Mouse (Mus musculus) midbrain, embryonic 13.5 days (tissue): ENCODE measurements around the gene Ldlrad1. TPM values are rescaled to one million over a fixed set of nuclear protein-coding genes. Genes with fewer than 3 reads are reported as not detected.

Experiments used
- ATAC-seq: fragments of 200-750 bp; cut with Nextera tagmentation; 2 replicates; pipeline ENCODE4 v1.8.0; 2017; ENCODE audit warnings: mild to moderate bottlenecking, moderate TSS enrichment, moderate library complexity
- H3K27ac ChIP-seq: fragments of 300-500 bp; sonication (generic); 2 replicates; pipeline ENCODE4 v1.5.1; 2015; ENCODE audit warnings: inconsistent platforms, mild to moderate bottlenecking, moderate library complexity
- H3K27me3 ChIP-seq: fragments of 300-500 bp; sonication (generic); 2 replicates; pipeline ENCODE4 v1.6.1; 2015; ENCODE audit warnings: mild to moderate bottlenecking, inconsistent platforms
- H3K36me3 ChIP-seq: fragments of 300-500 bp; sonication (generic); 2 replicates; pipeline ENCODE4 v1.6.1; 2015; ENCODE audit warnings: mild to moderate bottlenecking, inconsistent platforms
- H3K4me1 ChIP-seq: fragments of 300-500 bp; sonication (generic); replicated peaks from 2 replicates; pipeline ENCODE4 v1.6.1; 2015; ENCODE audit warnings: inconsistent platforms
- H3K4me2 ChIP-seq: fragments of 300-500 bp; sonication (generic); replicated peaks from 2 replicates; pipeline ENCODE4 v1.6.1; 2015; ENCODE audit warnings: moderate library complexity, mild to moderate bottlenecking, inconsistent platforms
- H3K4me3 ChIP-seq: fragments of 300-500 bp; sonication (generic); replicated peaks from 2 replicates; pipeline ENCODE4 v1.5.1; 2015; ENCODE audit warnings: mild to moderate bottlenecking, inconsistent platforms
- H3K9ac ChIP-seq: fragments of 300-500 bp; sonication (generic); replicated peaks from 2 replicates; pipeline ENCODE4 v1.6.1; 2015; ENCODE audit warnings: mild to moderate bottlenecking, inconsistent platforms
- H3K9me3 ChIP-seq: fragments of 300-500 bp; sonication (generic); 2 replicates; pipeline ENCODE4 v1.6.1; 2016; ENCODE audit warnings: mild to moderate bottlenecking, inconsistent platforms
- WGBS: fragments of 180-500 bp; shearing (Covaris S2); methylation state at CpG from one replicate; pipeline ENCODE4 v1.1.7; 2015; 5-methylcytosine and 5-hydroxymethylcytosine counted together
- polyA plus RNA-seq: library from polyadenylated mRNA; unstranded; fragments of >200 nt; fragmentation: Nextera tagmentation; extraction: Ambion mirVana; gene quantifications from 2 replicates; pipeline ENCODE4 v1.2.1, GENCODE M21; 2015

The Ldlrad1 gene
- polyA plus RNA-seq, 1 experiment from 2014 or later = not detected

GRCm38 (mm10) chr4:107247110-107247509, 38.1 kb downstream of the Ldlrad1 start:
- Histone ChIP-seq H3K36me3 (peaks cover 15% of the 10 kb centered on the region), H3K4me3 (no peak overlapping the region), H3K27me3 (no peaks in the 10 kb centered on the region), H3K4me1 (peaks cover 34% of the 10 kb centered on the region), H3K4me2 (no peak overlapping the region), H3K9me3 (no peaks in the 10 kb centered on the region), H3K9ac (no peak overlapping the region), H3K27ac (no peak overlapping the region)
- no peak for ATAC-seq
- 86% methylated on average over 9 of the region's 9 CpGs for WGBS

- 94% methylated on average over 3 of the region's 3 CpGs for WGBS
- no peak overlapping the region for H3K9ac ChIP-seq
- H3K4me1 ChIP-seq = peaks cover 40% of the 10 kb centered on the region
- no peak overlapping the region for H3K4me3 ChIP-seq
- H3K4me2 ChIP-seq = no peak overlapping the region
- no peak for ATAC-seq
- peaks cover 9% of the 10 kb centered on the region for H3K36me3 ChIP-seq
- no peaks in the 10 kb centered on the region for H3K27me3 ChIP-seq
- no peak overlapping the region for H3K27ac ChIP-seq
- H3K9me3 ChIP-seq = no peaks in the 10 kb centered on the region
Observed at GRCm38 (mm10) chr4:107248061-107248460, 39.1 kb downstream of the Ldlrad1 start.

GRCm38 (mm10) chr4:107249471-107249870, 40.5 kb downstream of the Ldlrad1 start:
- H3K4me3 ChIP-seq = no peak overlapping the region
- H3K9me3 ChIP-seq = no peaks in the 10 kb centered on the region
- peak overlapping the region; percentile 36; the same call in 1 of the 2 replicates for H3K27ac ChIP-seq
- 45% methylated on average over 2 of the region's 2 CpGs for WGBS
- peak overlapping the region; percentile 5; the same call in 1 of the 2 replicates for H3K4me2 ChIP-seq
- peaks cover 35% of the 10 kb centered on the region for H3K4me1 ChIP-seq
- H3K9ac ChIP-seq = no peak overlapping the region
- no peaks in the 10 kb centered on the region for H3K27me3 ChIP-seq
- H3K36me3 ChIP-seq = peaks cover 8% of the 10 kb centered on the region; the same call in 1 of the 2 replicates
- ATAC-seq = no peak

- Histone ChIP-seq H3K4me2 (no peak overlapping the region), H3K9ac (no peak overlapping the region), H3K27me3 (no peaks in the 10 kb centered on the region), H3K9me3 (no peaks in the 10 kb centered on the region), H3K27ac (no peak overlapping the region), H3K36me3 (peaks cover 8% of the 10 kb centered on the region; the same call in 1 of the 2 replicates), H3K4me1 (peaks cover 32% of the 10 kb centered on the region), H3K4me3 (no peak overlapping the region)
- 31% methylated on average over 4 of the region's 4 CpGs for WGBS
- ATAC-seq = no peak
Observed at GRCm38 (mm10) chr4:107250494-107250893, 41.5 kb downstream of the Ldlrad1 start.

- H3K9ac ChIP-seq = peak overlapping the region; percentile 84
- WGBS = 1% methylated on average over 11 of the region's 11 CpGs
- H3K36me3 ChIP-seq = no peaks in the 10 kb centered on the region
- peak overlapping the region; percentile 67 for H3K4me2 ChIP-seq
- H3K27ac ChIP-seq = no peak overlapping the region
- peaks cover 32% of the 10 kb centered on the region for H3K4me1 ChIP-seq
- peak overlapping the region; percentile 75 for H3K4me3 ChIP-seq
- no peaks in the 10 kb centered on the region for H3K9me3 ChIP-seq
- H3K27me3 ChIP-seq = no peaks in the 10 kb centered on the region
- no peak for ATAC-seq
Observed at GRCm38 (mm10) chr4:107252522-107252921, 43.5 kb downstream of the Ldlrad1 start.

- Histone ChIP-seq H3K27me3 (no peaks in the 10 kb centered on the region), H3K36me3 (no peaks in the 10 kb centered on the region), H3K9me3 (no peaks in the 10 kb centered on the region), H3K27ac (peak within 1 kb of the TSS; percentile 85), H3K9ac (peak within 1 kb of the TSS; percentile 84), H3K4me1 (peaks cover 32% of the 10 kb centered on the region), H3K4me3 (peak within 1 kb of the TSS; percentile 75), H3K4me2 (peak within 1 kb of the TSS; percentile 67)
- peak; percentile 96 for ATAC-seq
- under 1% methylated on average over 98 of the region's 101 CpGs for WGBS
Observed at GRCm38 (mm10) chr4:107253125-107254091, 44.4 kb downstream of the Ldlrad1 start, which contains the start of the genes Lrrc42 and Hspb11. Lrrc42 (minus strand) TSS chr4:107253532. Hspb11 (plus strand) TSS chr4:107253593.

- Histone ChIP-seq H3K4me1 (peaks cover 24% of the 10 kb centered on the region), H3K27me3 (no peaks in the 10 kb centered on the region), H3K4me2 (peak overlapping the region; percentile 67), H3K36me3 (no peaks in the 10 kb centered on the region), H3K27ac (peak overlapping the region; percentile 85), H3K4me3 (peak overlapping the region; percentile 75), H3K9ac (peak overlapping the region; percentile 84), H3K9me3 (no peaks in the 10 kb centered on the region)
- ATAC-seq = no peak
- 23% methylated on average over 3 of the region's 3 CpGs for WGBS
Observed at GRCm38 (mm10) chr4:107254414-107254813, 45.4 kb downstream of the Ldlrad1 start.

GRCm38 (mm10) chr4:107260001-107260400, 51.0 kb downstream of the Ldlrad1 start:
- ATAC-seq = no peak
- H3K36me3 ChIP-seq = peaks cover 4% of the 10 kb centered on the region
- H3K27me3 ChIP-seq = no peaks in the 10 kb centered on the region
- H3K9ac ChIP-seq = no peak overlapping the region
- no peak overlapping the region for H3K4me2 ChIP-seq
- no peaks in the 10 kb centered on the region for H3K4me1 ChIP-seq
- H3K4me3 ChIP-seq = no peak overlapping the region
- no peak overlapping the region for H3K27ac ChIP-seq
- 0 out of 2 replicates have a peak, but pooled peaks cover 5% of the 10 kb centered on the region for H3K9me3 ChIP-seq
- 85% methylated on average over 4 of the region's 4 CpGs for WGBS

Other genes with a start within 250 kb of the Ldlrad1 start
- gene Mrpl37, start 142.3 kb upstream of the Ldlrad1 start, polyA plus RNA-seq = 72.8 and 84.9 TPM in 2 replicates
- gene Cyb5rl, start 142.2 kb upstream of the Ldlrad1 start, polyA plus RNA-seq = 3.5 and 4.2 TPM in 2 replicates
- not detected in 2 replicates for gene Cdcp2, start 112.3 kb upstream of the Ldlrad1 start, polyA plus RNA-seq
- gene Tmem59, start 30.8 kb upstream of the Ldlrad1 start, polyA plus RNA-seq = 377 and 395 TPM in 2 replicates
- 28.4 and 45.1 TPM in 2 replicates for gene Tceanc2, start 30.1 kb upstream of the Ldlrad1 start, polyA plus RNA-seq
- 54.9 and 56.5 TPM in 2 replicates for gene Lrrc42, start 44.4 kb downstream of the Ldlrad1 start, polyA plus RNA-seq
- 34.9 and 39.6 TPM in 2 replicates for gene Hspb11, start 44.4 kb downstream of the Ldlrad1 start, polyA plus RNA-seq
- gene Dio1, start 98.0 kb downstream of the Ldlrad1 start, polyA plus RNA-seq = 0.13 TPM in 1 of 2 replicates, not detected in the other
- 52.8 and 53.9 TPM in 2 replicates for gene Yipf1, start 105.2 kb downstream of the Ldlrad1 start, polyA plus RNA-seq
- gene Ndc1, start 158.6 kb downstream of the Ldlrad1 start, polyA plus RNA-seq = 20.5 and 20.9 TPM in 2 replicates
- 1.0 and 1.5 TPM in 2 replicates for gene Glis1, start 225.4 kb downstream of the Ldlrad1 start, polyA plus RNA-seq